Mouse (Mus musculus): ENCODE measurements at regions not wholly inside any gene's neighbourhood (a gene's known extent, or its start where the extent isn't known, plus 50 kb on each side); places are given as distances from the start of the nearest gene placed in this dataset.
A peak's percentile ranks its signal among the peaks of the same experiment; 100 is the strongest.

GRCm38 (mm10) chr4:83107958-83108658, 56.0 kb upstream of the Frem1 start:
- Histone ChIP-seq H3K27me3 (ENCODE audit: control insufficient read depth, insufficient read depth, low read length) (no peaks in the 10 kb centered on the region), H3K4me2 (replicated peaks; ENCODE audit: low read depth, low read length) (no peak overlapping the region), H3K9me3 (ENCODE audit: control insufficient read depth, low read length) (no peaks in the 10 kb centered on the region), H3K4me1 (ENCODE audit: control insufficient read depth, insufficient read depth, low read length) (no peaks in the 10 kb centered on the region), H3K27ac (ENCODE audit: low read depth, low read length) (no peak overlapping the region), H3K36me3 (ENCODE audit: control insufficient read depth, insufficient read depth, low read length) (no peaks in the 10 kb centered on the region), H3K4me3 (ENCODE audit: low read length) (no peak overlapping the region), H3K9ac (ENCODE audit: low read depth, low read length) (no peak overlapping the region)
- 84% methylated on average over 11 of the region's 11 CpGs for WGBS
- no peak for ATAC-seq (ENCODE audit: low FRiP score, low TSS enrichment)

GRCm38 (mm10) chr4:83107161-83107560, 55.0 kb upstream of the Frem1 start:
- Histone ChIP-seq H3K27me3 (ENCODE audit: control insufficient read depth, insufficient read depth, low read length) (no peaks in the 10 kb centered on the region), H3K4me3 (ENCODE audit: low read length) (no peak overlapping the region), H3K9me3 (ENCODE audit: control insufficient read depth, low read length) (no peaks in the 10 kb centered on the region), H3K36me3 (ENCODE audit: control insufficient read depth, insufficient read depth, low read length) (no peaks in the 10 kb centered on the region), H3K4me2 (replicated peaks; ENCODE audit: low read depth, low read length) (no peak overlapping the region), H3K9ac (ENCODE audit: low read depth, low read length) (no peak overlapping the region), H3K27ac (ENCODE audit: low read depth, low read length) (no peak overlapping the region), H3K4me1 (ENCODE audit: control insufficient read depth, insufficient read depth, low read length) (peaks cover under 1% of the 10 kb centered on the region; the same call in 1 of the 2 replicates)
- ATAC-seq (ENCODE audit: low FRiP score, low TSS enrichment) = no peak
- 63% methylated on average over 2 of the region's 2 CpGs for WGBS

GRCm38 (mm10) chr4:83104045-83104681, 52.0 kb upstream of the Frem1 start:
- Histone ChIP-seq H3K4me3 (ENCODE audit: low read length) (no peak overlapping the region), H3K36me3 (ENCODE audit: control insufficient read depth, insufficient read depth, low read length) (no peaks in the 10 kb centered on the region), H3K4me2 (replicated peaks; ENCODE audit: low read depth, low read length) (no peak overlapping the region), H3K9ac (ENCODE audit: low read depth, low read length) (no peak overlapping the region), H3K27me3 (ENCODE audit: control insufficient read depth, insufficient read depth, low read length) (no peaks in the 10 kb centered on the region), H3K27ac (ENCODE audit: low read depth, low read length) (no peak overlapping the region), H3K9me3 (ENCODE audit: control insufficient read depth, low read length) (no peaks in the 10 kb centered on the region), H3K4me1 (ENCODE audit: control insufficient read depth, insufficient read depth, low read length) (peaks cover 6% of the 10 kb centered on the region; the same call in 1 of the 2 replicates)
- WGBS = 72% methylated on average over 5 of the region's 5 CpGs
- no peak for ATAC-seq (ENCODE audit: low FRiP score, low TSS enrichment)

GRCm38 (mm10) chr4:83102893-83103292, 50.8 kb upstream of the Frem1 start:
- Histone ChIP-seq H3K4me2 (replicated peaks; ENCODE audit: low read depth, low read length) (no peak overlapping the region), H3K4me3 (ENCODE audit: low read length) (no peak overlapping the region), H3K36me3 (ENCODE audit: control insufficient read depth, insufficient read depth, low read length) (no peaks in the 10 kb centered on the region), H3K9me3 (ENCODE audit: control insufficient read depth, low read length) (no peaks in the 10 kb centered on the region), H3K27ac (ENCODE audit: low read depth, low read length) (no peak overlapping the region; the same call in 1 of the 2 replicates), H3K9ac (ENCODE audit: low read depth, low read length) (no peak overlapping the region), H3K27me3 (ENCODE audit: control insufficient read depth, insufficient read depth, low read length) (no peaks in the 10 kb centered on the region), H3K4me1 (ENCODE audit: control insufficient read depth, insufficient read depth, low read length) (peaks cover 6% of the 10 kb centered on the region; the same call in 1 of the 2 replicates)
- ATAC-seq (ENCODE audit: low FRiP score, low TSS enrichment) = no peak
- 89% methylated on average over 2 of the region's 2 CpGs for WGBS

GRCm38 (mm10) chr4:83102022-83102421, 49.9 kb upstream of the Frem1 start:
- Histone ChIP-seq H3K27ac (ENCODE audit: low read depth, low read length) (peak overlapping the region; percentile 67; the same call in 1 of the 2 replicates), H3K4me3 (ENCODE audit: low read length) (no peak overlapping the region), H3K9ac (ENCODE audit: low read depth, low read length) (no peak overlapping the region), H3K4me1 (ENCODE audit: control insufficient read depth, insufficient read depth, low read length) (peaks cover 6% of the 10 kb centered on the region; the same call in 1 of the 2 replicates), H3K4me2 (replicated peaks; ENCODE audit: low read depth, low read length) (no peak overlapping the region), H3K27me3 (ENCODE audit: control insufficient read depth, insufficient read depth, low read length) (no peaks in the 10 kb centered on the region), H3K36me3 (ENCODE audit: control insufficient read depth, insufficient read depth, low read length) (no peaks in the 10 kb centered on the region), H3K9me3 (ENCODE audit: control insufficient read depth, low read length) (no peaks in the 10 kb centered on the region)
- ATAC-seq (ENCODE audit: low FRiP score, low TSS enrichment) = peak; percentile 81
- 27% methylated on average over 3 of the region's 3 CpGs for WGBS

Measured in kidney, embryonic 14.5 days (tissue).